Mouse (Mus musculus): ENCODE data around the gene Rnf144b. TPM values are rescaled to one million over a fixed set of nuclear protein-coding genes. Genes with fewer than 3 reads are reported as not detected.

Gene Rnf144b
- total RNA-seq, 2 experiments from 2014 or later, result 0.46 to 0.89 TPM

DNA sequence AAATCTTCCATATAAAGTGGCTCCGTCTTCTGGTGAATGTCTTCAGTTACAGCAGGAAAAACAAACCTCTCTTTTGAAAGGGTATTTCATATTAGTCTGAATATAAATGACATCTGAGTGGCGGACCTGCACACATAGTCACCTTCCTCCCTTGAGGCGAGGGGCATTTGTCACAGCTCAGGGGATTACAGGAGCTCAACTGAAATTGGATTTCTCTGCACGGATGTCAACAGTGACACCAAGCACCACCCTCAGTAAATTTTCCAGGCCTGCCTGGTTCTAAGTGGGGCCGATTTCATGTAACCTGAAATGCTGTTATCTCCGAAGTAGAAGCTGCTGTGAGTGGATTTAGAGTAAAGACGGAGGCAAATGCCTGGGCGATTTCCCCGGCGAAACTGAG lies 124.0 kb downstream of the Rnf144b start:
- ATAC-seq (replicated peaks; ENCODE audit: low FRiP score, low TSS enrichment, poor library complexity, severe bottlenecking), result no peak

DNA sequence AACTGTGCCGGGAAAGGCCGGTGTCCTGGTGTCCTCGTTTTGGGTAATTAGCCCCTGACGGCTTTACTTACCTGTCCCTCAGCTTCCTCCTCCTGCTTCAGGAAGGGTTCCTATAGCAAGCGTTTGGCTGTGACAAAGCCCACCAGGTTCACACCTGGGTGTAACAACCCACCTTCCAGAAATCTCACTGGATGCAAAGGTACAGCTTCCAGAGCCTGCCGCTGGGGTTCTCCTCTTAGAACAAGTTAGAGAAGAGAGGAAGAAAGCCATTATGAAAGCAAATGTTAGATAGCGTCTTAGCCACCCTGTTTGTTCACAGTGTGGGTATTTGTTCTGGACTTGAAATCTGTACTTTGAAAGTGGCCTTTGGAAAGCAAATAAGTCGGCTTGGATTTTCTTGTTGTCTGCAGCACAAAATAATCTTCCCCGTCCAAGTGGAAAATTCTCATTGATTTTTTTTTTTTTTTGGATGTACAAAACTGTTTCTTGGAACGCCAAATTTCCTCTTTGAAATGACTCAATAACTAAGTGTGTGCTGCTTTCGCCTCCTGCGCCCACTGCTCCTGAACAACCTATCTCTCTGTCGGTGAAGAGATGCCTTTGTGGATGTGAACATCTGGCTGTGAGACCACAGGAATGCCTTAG lies 124.8 kb downstream of the Rnf144b start:
- ATAC-seq (replicated peaks; ENCODE audit: low FRiP score, low TSS enrichment, poor library complexity, severe bottlenecking), result no peak

DNA sequence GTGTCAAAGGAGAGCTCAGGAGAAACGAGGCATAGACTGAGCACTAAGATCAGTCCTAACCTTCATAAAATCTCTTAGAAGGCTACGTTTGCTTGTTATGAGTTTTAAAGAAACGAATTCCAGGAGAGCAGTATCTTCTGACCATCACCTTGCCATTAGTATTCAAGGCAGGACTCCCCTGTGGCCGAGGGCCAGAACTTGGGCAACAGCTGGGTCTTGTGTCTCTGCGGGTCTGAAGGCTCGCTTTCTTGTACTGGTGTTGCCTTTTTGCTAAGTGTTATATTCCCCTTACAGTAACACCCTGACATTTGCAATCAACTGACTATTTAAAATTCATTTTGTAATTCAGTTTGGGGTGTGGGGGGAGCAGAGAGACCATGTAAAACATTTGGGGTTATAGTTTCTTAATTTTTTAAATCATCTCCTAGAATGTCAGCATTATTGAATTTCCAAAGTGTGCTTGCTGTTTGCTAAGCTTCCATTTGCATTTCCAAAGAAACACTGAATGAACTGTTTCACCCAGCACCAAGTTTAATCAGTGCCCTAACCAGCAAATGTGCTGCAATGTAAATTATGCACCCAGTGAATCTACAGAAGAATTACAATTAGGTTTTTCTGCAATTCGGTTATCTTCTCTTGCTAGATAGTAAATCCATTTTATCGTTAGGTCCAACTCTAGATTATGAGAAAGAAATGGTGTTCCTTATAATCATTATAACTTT lies 126.0 kb downstream of the Rnf144b start:
- no peak for ATAC-seq (replicated peaks; ENCODE audit: low FRiP score, low TSS enrichment, poor library complexity, severe bottlenecking)

DNA sequence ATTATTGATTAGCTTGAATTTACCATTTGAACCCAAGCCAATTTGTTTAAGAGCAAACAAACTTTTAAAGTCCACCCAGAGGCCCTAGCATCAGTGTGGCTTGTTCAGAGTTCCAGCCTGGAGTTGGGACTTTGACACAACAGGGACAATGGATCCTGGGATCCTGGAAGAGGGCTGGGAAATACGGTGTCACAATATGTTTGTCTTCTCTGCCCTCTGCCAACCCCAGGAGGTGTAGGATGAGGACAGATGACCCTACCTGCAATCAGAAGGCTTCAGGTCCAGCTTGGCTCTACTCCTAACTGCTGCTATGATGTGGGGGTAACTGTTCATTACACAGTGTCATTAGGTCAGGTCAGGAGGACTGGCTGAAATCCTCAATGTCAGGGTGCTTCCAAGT lies 128.2 kb downstream of the Rnf144b start:
- no peak for ATAC-seq (replicated peaks; ENCODE audit: low FRiP score, low TSS enrichment, poor library complexity, severe bottlenecking)

DNA sequence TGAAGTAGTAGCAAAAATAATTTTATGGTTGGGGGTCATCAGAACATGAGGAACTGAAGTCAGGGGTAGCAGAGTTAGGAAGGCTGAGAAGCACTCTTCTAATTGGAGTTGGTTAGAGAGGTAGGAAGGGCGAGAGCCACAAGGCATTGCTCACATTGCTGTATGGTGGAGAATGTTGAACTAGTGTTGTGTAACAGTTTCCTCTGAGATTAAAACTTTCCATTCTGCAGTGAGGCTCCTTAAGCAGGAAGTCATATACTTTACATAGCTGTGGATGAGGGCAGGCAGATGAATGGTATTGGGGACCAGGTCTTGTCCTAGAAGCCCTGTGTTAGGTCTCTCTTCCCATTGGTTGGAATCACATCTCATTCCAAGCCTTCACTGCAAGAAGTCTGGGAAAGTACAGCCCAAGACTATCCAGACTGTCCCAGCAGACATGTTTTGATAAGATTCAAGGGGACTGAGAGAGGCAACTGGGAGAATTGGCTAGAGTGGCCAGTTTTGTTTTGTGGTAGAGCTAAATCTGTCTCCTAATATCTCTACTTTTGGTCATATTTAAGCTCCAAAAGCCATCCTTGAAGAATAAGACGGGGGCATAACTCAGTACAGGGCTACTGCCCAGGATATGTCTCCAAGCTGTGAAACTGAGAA lies 128.8 kb downstream of the Rnf144b start:
- no peak for ATAC-seq (replicated peaks; ENCODE audit: low FRiP score, low TSS enrichment, poor library complexity, severe bottlenecking)

DNA sequence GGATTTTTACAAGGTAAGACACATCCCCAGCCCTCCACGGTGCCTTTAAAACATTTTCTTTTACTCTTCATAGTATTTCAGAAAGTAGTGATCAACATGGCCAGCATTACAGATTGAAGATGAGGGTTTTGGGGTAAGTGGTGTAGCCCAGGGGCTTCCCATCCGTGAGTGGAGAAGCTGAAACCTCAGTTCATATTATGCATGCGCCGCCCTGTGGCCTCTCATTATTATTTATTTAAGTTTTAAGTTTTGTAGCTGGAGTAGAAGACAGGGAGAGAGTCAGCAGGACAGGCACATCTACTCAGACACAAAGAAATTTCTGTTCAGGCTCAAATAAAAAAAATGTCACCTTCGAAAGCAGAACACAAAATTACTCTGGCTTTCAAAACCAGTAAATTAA lies 131.3 kb downstream of the Rnf144b start:
- ATAC-seq (replicated peaks; ENCODE audit: low FRiP score, low TSS enrichment, poor library complexity, severe bottlenecking), result no peak

DNA sequence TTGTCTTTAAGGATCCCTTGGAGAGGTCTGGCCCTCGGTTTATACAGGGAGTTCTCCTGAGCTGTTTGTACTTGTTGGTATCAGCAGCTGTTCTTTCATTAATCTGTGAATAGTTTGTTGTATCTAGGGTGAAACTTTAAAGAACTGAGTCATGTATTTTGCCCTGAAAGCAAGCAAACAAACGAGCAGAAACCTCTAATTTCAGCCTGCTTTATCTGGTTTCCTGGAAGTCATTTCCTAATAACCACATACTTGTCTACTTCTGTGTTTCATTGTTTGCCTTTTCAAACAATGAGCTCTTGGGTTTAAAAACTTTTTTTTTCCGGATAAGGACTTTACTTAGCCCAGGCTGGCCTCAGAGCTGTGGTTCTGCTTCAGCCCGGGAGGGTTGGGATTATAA lies 136.8 kb downstream of the Rnf144b start:
- no peak for ATAC-seq (replicated peaks; ENCODE audit: low FRiP score, low TSS enrichment, poor library complexity, severe bottlenecking)

DNA sequence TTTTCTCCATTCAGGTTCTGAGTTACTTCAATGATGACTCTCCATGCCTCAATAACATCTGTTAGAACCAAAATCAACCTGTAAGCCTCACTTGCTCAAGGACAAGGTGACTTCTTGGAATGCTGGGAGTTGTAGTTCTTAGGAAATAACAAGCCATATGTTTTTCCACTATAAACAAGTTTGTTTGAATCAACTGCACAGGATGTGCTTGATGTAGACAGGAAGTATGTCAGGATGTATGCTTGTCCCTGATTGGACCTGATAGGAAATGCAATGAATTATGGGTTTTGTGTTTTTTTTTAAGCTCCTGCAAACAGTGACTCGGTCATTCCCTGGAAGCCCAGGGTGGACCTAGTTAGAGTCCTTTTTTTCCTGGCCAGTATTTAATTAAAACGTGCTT lies 139.5 kb downstream of the Rnf144b start:
- no peak for ATAC-seq (replicated peaks; ENCODE audit: low FRiP score, low TSS enrichment, poor library complexity, severe bottlenecking)

DNA sequence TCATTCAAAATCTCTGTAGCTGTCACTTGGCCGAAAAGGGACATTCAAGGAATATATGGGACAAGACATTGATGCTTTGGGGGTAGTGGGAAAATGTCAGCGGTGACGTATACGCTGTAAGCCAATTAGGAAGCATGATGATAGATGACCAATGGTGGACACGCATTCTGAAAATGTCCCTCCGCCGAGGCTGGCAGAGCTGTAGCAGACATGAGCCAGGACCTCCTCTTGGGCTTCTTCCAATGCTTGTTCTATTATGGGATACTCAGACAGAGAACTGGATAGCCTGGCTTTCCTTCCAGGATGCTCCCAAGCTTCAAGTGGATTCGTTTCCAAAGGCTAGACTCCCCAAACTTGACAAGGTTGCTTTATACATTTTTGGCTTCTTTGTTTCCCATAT lies 141.9 kb downstream of the Rnf144b start:
- no peak for ATAC-seq (replicated peaks; ENCODE audit: low FRiP score, low TSS enrichment, poor library complexity, severe bottlenecking)

DNA sequence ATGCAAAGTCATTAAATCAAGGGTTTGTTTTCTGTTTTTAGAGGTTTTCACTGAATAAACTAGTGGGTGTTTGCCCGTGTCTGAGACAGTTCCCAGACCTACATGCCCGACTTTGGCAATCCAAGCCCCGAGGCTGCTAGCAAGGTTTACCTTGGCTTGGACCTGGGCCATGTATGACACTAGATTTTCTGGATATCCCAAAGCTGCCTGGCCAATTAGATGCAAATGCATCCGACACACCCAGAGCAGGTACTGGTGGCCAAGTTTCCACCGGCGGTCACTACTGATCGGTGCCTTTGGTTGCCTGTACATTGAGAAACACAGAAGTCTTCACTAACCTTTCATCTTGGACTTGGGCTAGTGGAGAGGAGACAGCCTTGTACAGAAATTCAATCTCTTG lies 144.0 kb downstream of the Rnf144b start:
- ATAC-seq (replicated peaks; ENCODE audit: low FRiP score, low TSS enrichment, poor library complexity, severe bottlenecking), result no peak

DNA sequence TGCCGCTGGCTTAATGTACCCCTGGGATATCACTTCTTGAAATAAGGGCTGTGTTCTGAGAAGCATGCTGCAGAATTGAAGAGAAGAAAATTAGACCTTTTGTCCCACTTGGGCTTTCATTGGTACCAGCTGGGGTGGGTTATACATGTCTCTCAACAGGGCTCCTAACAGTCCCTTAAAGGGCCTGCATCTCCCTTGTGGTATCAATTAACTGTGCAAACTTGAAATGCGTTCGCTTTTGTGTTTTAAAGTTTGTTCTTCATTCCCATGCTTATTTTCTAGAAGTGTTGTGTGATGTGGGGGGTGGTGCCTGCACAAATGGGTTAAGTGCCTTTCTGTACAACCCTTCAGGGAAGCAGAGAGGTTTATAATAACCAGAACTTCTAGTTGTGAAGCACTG lies 145.8 kb downstream of the Rnf144b start:
- ATAC-seq (replicated peaks; ENCODE audit: low FRiP score, low TSS enrichment, poor library complexity, severe bottlenecking), result no peak

DNA sequence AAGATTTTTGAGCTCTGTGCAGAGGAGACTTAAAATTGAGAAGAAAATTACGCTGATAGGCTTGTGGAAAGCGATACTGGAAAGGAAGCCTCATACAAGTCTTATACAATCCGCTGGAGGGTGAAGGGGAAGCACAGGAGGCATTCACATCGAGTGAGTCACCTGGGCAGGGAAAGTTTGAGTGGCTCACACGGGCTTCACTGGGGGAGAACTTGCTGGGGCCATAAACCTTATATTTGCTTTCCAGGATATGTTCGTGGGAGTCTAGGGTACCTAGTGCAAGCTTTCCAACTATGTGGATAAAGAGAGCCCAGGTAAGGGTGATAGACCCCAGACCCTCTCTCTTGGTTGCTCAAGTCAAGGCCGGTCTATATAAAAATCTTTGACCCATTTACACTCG lies 150.5 kb downstream of the Rnf144b start:
- ATAC-seq (replicated peaks; ENCODE audit: low FRiP score, low TSS enrichment, poor library complexity, severe bottlenecking), result no peak

DNA sequence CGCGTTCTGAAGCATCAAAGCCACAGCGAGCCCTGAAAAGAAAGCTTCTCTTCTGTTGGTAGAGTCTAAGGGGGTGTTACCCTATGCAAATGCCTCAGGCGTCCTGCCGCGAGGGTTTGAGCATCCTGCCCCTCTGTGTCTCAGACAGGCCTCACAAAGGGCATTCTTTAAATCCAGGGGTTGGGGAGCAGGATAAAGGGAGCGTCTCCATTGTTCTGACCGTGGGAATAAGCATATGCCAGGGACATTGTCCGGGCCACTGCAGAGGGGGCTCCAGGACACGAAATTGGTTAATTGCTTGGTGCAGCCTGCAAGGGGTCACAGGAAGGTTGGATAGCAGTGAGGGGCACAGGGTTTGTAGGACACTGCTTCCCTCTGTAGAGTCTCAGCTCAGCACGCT lies 151.0 kb downstream of the Rnf144b start:
- no peak for ATAC-seq (replicated peaks; ENCODE audit: low FRiP score, low TSS enrichment, poor library complexity, severe bottlenecking)

DNA sequence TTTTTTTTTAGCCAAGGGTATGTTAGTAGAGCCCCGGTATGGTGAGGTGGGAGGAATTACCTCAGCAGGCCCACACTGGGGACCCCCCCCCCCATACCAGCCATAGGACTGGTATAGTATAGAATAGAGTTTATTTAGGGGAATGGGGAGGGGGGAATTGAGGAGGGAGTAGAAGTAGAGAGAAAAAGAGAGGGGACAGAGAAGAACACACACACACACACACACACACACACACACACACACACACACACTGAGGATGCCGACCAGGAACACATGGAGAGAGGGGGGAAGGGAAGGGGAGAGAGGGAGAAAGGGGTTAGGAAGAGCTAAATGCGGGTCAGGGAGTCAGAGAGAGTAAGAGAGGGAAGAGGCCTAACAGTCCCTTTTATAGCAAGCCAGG lies 151.7 kb downstream of the Rnf144b start:
- ATAC-seq (replicated peaks; ENCODE audit: low FRiP score, low TSS enrichment, poor library complexity, severe bottlenecking), result no peak

DNA sequence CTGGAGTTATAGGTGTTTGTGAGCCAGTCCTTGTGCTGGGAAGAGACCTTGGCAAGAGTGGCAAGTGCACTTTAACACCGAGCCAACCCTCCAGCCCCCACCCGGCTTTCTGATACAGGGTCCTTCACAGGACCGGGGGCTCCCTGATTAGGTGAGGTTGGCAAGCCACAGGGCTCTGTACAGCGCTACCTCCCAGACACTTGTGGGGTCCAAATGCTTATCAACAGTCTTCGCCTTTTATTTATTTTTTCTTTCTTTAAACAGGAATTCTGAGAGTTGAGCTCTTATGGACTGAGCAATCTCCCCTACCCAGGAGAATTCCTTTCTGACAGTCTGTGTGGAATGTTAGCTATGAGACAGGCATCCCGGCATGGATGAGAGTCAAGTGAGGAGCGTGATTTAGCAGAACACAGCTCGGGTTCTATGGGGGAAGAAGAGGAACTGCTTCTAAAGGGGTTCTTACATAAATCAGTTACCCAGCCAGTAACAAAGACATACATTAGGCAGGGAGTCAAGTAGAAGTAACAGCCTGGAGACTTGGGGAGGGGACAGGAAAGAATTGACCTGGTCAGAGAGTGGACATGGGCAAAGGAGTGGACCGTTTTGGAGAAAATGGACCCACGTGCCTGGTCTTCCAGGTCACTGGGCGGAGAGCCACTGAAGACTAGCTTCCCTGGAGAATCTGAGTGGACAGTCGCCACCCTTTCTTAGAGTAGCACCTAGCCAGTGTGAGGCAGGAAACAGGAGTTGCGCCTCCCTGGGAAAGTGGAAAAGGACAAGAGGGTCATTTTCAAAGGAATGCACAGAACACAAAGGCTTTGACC lies 154.8 kb downstream of the Rnf144b start:
- ATAC-seq (replicated peaks; ENCODE audit: low FRiP score, low TSS enrichment, poor library complexity, severe bottlenecking), result no peak

DNA sequence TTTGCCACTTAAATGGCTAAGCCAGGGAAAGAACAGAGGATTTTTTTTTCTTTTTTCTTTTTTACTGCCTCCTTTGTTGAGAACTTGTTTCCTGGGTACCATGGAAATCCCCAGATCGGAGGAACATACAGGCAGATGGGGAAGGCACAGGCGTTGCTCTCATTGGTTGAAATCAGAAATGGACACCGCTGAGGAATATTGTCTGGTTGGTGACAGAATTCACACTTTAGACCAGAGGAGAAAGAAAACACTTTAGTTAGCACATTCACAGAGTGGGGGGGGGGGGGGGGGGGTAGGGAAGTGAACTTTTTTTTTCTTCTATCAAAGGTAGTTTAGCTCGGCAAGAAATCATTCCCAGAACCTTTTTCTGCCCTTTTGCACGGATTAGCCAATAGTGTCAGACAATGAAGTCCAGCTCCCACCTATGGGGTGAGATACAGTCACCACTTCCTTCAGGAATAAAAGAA lies 155.4 kb downstream of the Rnf144b start:
- ATAC-seq (replicated peaks; ENCODE audit: low FRiP score, low TSS enrichment, poor library complexity, severe bottlenecking), result no peak

DNA sequence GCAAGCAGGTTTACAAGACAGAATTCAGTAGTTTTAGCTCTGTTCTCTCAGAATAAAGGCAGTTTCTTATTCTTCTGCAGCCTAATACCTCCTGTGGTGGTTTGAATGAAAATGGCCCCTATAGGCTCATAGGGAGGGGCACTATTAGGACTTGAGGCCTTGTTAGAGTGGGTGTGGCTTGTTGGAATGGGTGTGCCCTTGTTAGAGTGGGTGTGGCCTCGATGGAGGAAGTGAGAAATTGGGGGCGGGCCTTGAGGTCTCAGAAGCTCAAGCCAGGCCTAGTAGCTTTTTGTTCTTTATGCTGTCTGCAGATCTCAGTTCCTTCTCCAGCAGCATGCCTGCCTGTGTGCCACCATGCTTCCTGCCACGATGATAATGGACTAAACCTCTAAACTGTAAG lies 159.8 kb downstream of the Rnf144b start:
- ATAC-seq (replicated peaks; ENCODE audit: low FRiP score, low TSS enrichment, poor library complexity, severe bottlenecking), result no peak

DNA sequence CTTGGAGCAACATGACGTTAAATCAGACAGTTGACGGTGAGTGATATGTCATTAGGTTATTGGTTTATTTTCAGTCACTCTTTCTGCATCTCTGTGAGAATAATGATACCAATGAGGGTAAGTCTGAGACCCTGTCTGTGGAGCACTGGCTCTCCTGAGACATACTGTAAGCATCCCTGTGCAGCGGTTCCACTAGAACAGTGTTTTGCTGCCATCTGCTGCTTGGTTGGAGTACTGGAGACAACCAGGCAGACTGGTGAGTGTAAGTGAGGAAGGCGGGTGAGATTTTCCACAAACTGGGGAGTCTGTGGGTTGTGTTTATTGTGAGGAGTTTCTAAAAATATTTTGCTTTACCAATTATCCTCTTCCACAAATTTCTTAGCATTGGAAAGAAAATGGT lies 166.0 kb downstream of the Rnf144b start:
- ATAC-seq (replicated peaks; ENCODE audit: low FRiP score, low TSS enrichment, poor library complexity, severe bottlenecking), result peak; percentile 79

DNA sequence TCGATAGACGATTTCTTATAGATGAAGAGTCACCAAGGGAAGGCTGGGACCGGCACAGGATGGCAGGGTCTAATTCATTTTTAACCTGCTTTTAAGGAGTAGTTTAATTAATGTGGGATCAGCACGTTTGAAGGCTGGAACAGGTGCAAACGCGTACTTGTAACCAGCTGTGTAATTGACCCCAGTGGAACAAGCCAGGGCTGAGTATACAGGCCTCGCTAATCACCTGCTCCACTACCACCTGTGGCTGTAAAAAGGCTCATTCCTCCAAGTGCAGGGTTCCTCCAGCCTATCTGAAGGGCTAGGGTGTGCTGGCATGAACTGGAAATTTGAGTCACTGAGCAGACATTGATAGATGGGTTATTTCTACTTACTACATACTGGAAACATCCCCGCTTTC lies 174.0 kb downstream of the Rnf144b start:
- ATAC-seq (replicated peaks; ENCODE audit: low FRiP score, low TSS enrichment, poor library complexity, severe bottlenecking), result no peak

Data from megakaryocyte-erythroid progenitor cell, adult 5-6 weeks (primary cell).